Mouse (Mus musculus): Measurements from ENCODE around the gene Arhgef25.

The Arhgef25 gene

GRCm38 (mm10) chr10:127185506-127185905 lies 4.4 kb downstream of the Arhgef25 start:
- DNase-seq (ENCODE audit: low spot score): no peak

- no peak for DNase-seq (ENCODE audit: low spot score)
These were observed 4.8 kb downstream of the Arhgef25 start for GRCm38 (mm10) chr10:127185101-127185500.

GRCm38 (mm10) chr10:127183759-127184158 lies 6.1 kb downstream of the Arhgef25 start:
- DNase-seq (ENCODE audit: low spot score): no peak

- DNase-seq (ENCODE audit: low spot score): no peak
These were observed 7.3 kb downstream of the Arhgef25 start for GRCm38 (mm10) chr10:127182624-127183023.

- DNase-seq (ENCODE audit: low spot score): no peak
These were observed 8.3 kb downstream of the Arhgef25 start for GRCm38 (mm10) chr10:127181566-127181965.

- no peak for DNase-seq (ENCODE audit: low spot score)
These were observed 9.2 kb downstream of the Arhgef25 start for GRCm38 (mm10) chr10:127180695-127181047.

GRCm38 (mm10) chr10:127179871-127180694 lies 9.8 kb downstream of the Arhgef25 start, which contains the start of gene Slc26a10:
Gene Slc26a10 (minus strand): TSS chr10:127180645.
- DNase-seq (ENCODE audit: low spot score): no peak

GRCm38 (mm10) chr10:127178286-127179027 lies 11.4 kb downstream of the Arhgef25 start:
- no peak for DNase-seq (ENCODE audit: low spot score)

- no peak for DNase-seq (ENCODE audit: low spot score)
These were observed 12.2 kb downstream of the Arhgef25 start for GRCm38 (mm10) chr10:127177719-127178118.

- DNase-seq (ENCODE audit: low spot score): no peak
These were observed 12.6 kb downstream of the Arhgef25 start for GRCm38 (mm10) chr10:127177235-127177634.

- no peak for DNase-seq (ENCODE audit: low spot score)
These were observed 13.1 kb downstream of the Arhgef25 start for GRCm38 (mm10) chr10:127176756-127177155.

- no peak for DNase-seq (ENCODE audit: low spot score)
These were observed 13.7 kb downstream of the Arhgef25 start for GRCm38 (mm10) chr10:127176228-127176627.

- DNase-seq (ENCODE audit: low spot score): no peak
These were observed 15.7 kb downstream of the Arhgef25 start for GRCm38 (mm10) chr10:127174170-127174569.

- no peak for DNase-seq (ENCODE audit: low spot score)
These were observed 16.5 kb downstream of the Arhgef25 start for GRCm38 (mm10) chr10:127173148-127174065.

- DNase-seq (ENCODE audit: low spot score): no peak
These were observed 18.2 kb downstream of the Arhgef25 start for GRCm38 (mm10) chr10:127171631-127172200.

- no peak for DNase-seq (ENCODE audit: low spot score)
These were observed 19.0 kb downstream of the Arhgef25 start for GRCm38 (mm10) chr10:127170837-127171272.

GRCm38 (mm10) chr10:127170002-127170401 lies 19.9 kb downstream of the Arhgef25 start:
- DNase-seq (ENCODE audit: low spot score): no peak

GRCm38 (mm10) chr10:127167614-127168192 lies 22.2 kb downstream of the Arhgef25 start:
- no peak for DNase-seq (ENCODE audit: low spot score)

GRCm38 (mm10) chr10:127166771-127167613 lies 22.9 kb downstream of the Arhgef25 start:
- no peak for DNase-seq (ENCODE audit: low spot score)

GRCm38 (mm10) chr10:127166404-127166715 lies 23.5 kb downstream of the Arhgef25 start:
- DNase-seq (ENCODE audit: low spot score): no peak

All from ovary, adult 18-20 months (tissue).